Mouse (Mus musculus): Measurements from ENCODE around the gene Gm28053.

GRCm38 (mm10) chr6:48685251-48685650 lies 33.2 kb upstream of the Gm28053 start:
- TF ChIP-seq CTCF (IDR thresholded peaks at IDR 0.05; ENCODE audit: low read depth, low read length), result no peak
- no peak for TF ChIP-seq POLR2A (IDR thresholded peaks at IDR 0.05; ENCODE audit: borderline replicate concordance, low read depth, low read length)

Data from bone marrow macrophage, adult 2 months (primary cell).